Mouse (Mus musculus) liver, adult 2 months (tissue): ENCODE measurements around the gene Khdc1a. TPM values are rescaled to one million over a fixed set of nuclear protein-coding genes. Genes with fewer than 3 reads are reported as not detected.
"Not testable (repeated sequence)": the region's sequence is repeated elsewhere in the genome, so short reads cannot be mapped to it uniquely, and the experiment has no call there.

Source experiments
- DNase-seq: peaks from one replicate; pipeline ENCODE4 v3.0.0-alpha.2; 2011; ENCODE audit warnings: low read depth, low spot score; ENCODE audit errors: extremely low read depth
- H3K27ac ChIP-seq: fragments of 200-500 bp; replicated peaks from 2 replicates; pipeline ENCODE4 v1.5.1; 2012; ENCODE audit warnings: low read depth, mild to moderate bottlenecking, control low read depth, inconsistent platforms, low read length; ENCODE audit not compliant: insufficient read depth
- H3K27me3 ChIP-seq: fragments of 200-500 bp; 2 replicates; pipeline ENCODE4 v1.6.1; 2012; ENCODE audit warnings: mild to moderate bottlenecking, moderate library complexity, low read length, inconsistent platforms; ENCODE audit not compliant: control insufficient read depth, insufficient read depth
- H3K36me3 ChIP-seq: fragments of 200-500 bp; 2 replicates; pipeline ENCODE4 v1.6.1; 2012; ENCODE audit warnings: low read length, inconsistent platforms; ENCODE audit not compliant: control insufficient read depth, insufficient read depth
- H3K4me1 ChIP-seq: fragments of 200-500 bp; 2 replicates; pipeline ENCODE4 v1.6.1; 2011; ENCODE audit warnings: low read length; ENCODE audit not compliant: control insufficient read depth, insufficient read depth
- H3K4me3 ChIP-seq: fragments of 200-500 bp; 2 replicates; pipeline ENCODE4 v1.5.1; 2011; ENCODE audit warnings: low read depth, mild to moderate bottlenecking, control low read depth, low read length, moderate library complexity; ENCODE audit not compliant: insufficient read depth
- H3K79me2 ChIP-seq: fragments of 200-500 bp; 2 replicates; pipeline ENCODE4 v1.6.1; 2012; ENCODE audit warnings: inconsistent platforms, mild to moderate bottlenecking, low read length, moderate library complexity; ENCODE audit not compliant: control insufficient read depth, insufficient read depth
- H3K9ac ChIP-seq: fragments of 200-500 bp; 2 replicates; pipeline ENCODE4 v1.6.1; 2012; ENCODE audit warnings: low read depth, mild to moderate bottlenecking, control low read depth, inconsistent platforms, low read length
- CTCF ChIP-seq: fragments of 200-500 bp; IDR thresholded peaks from 2 replicates; pipeline ENCODE4 v1.5.1; 2011; ENCODE audit warnings: low read depth, low read length, control low read depth
- POLR2A ChIP-seq: fragments of 200-500 bp; IDR thresholded peaks from 2 replicates; pipeline ENCODE4 v1.6.1; 2011; ENCODE audit warnings: low read length, control low read depth; ENCODE audit not compliant: insufficient read depth; ENCODE audit errors: extremely low read depth
- WGBS: fragments of 180-500 bp; shearing (Covaris S2); methylation state at CpG from one replicate; pipeline ENCODE4 v1.1.7; 2018; 5-methylcytosine and 5-hydroxymethylcytosine counted together
- polyA plus RNA-seq: library from polyadenylated mRNA; depleted of rRNA; stranded (reverse); fragments of >200 nt; gene quantifications from 2 replicates; pipeline ENCODE4 v1.2.3, GENCODE M21; 2012
- total RNA-seq: library from RNA; depleted of rRNA; stranded (reverse); fragments of >200 nt; gene quantifications from 2 replicates; pipeline ENCODE4 v1.2.3, GENCODE M21; 2014

The Khdc1a gene
- total and polyA plus RNA-seq, 2 experiments: not detected

GRCm38 (mm10) chr1:21314336-21314735, 35.1 kb upstream of the Khdc1a start:
- 87% methylated on average over 2 of the region's 2 CpGs for WGBS

GRCm38 (mm10) chr1:21315756-21316155, 33.7 kb upstream of the Khdc1a start:
- WGBS: 40% methylated on average over 2 of the region's 2 CpGs

More at GRCm38 (mm10) chr1:21314336-21314735, 35.1 kb upstream of the Khdc1a start:
- H3K9ac ChIP-seq: no peak overlapping the region
- no peak for TF ChIP-seq CTCF
- TF ChIP-seq POLR2A: no peak
- H3K27ac ChIP-seq: no peak overlapping the region
- peaks cover 10% of the 10 kb centered on the region for H3K4me1 ChIP-seq
- no peaks in the 10 kb centered on the region for H3K79me2 ChIP-seq
- DNase-seq: no peak
- H3K36me3 ChIP-seq: no peaks in the 10 kb centered on the region
- no peak overlapping the region for H3K4me3 ChIP-seq
- H3K27me3 ChIP-seq: no peaks in the 10 kb centered on the region

GRCm38 (mm10) chr1:21316305-21316704, 33.1 kb upstream of the Khdc1a start:
- H3K9ac ChIP-seq: no peak overlapping the region
- WGBS: 81% methylated on average over 2 of the region's 2 CpGs
- H3K36me3 ChIP-seq: no peaks in the 10 kb centered on the region
- H3K4me1 ChIP-seq: peaks cover 15% of the 10 kb centered on the region
- TF ChIP-seq CTCF (no peak), POLR2A (no peak)
- H3K4me3 ChIP-seq: no peak overlapping the region
- H3K27me3 ChIP-seq: no peaks in the 10 kb centered on the region
- H3K79me2 ChIP-seq: no peaks in the 10 kb centered on the region
- peak overlapping the region; percentile 41; the same call in 1 of the 2 replicates for H3K27ac ChIP-seq
- DNase-seq: no peak

More at GRCm38 (mm10) chr1:21315756-21316155, 33.7 kb upstream of the Khdc1a start:
- no peaks in the 10 kb centered on the region for H3K79me2 ChIP-seq
- peak overlapping the region; percentile 74 for H3K27ac ChIP-seq
- DNase-seq: peak; percentile 87
- no peaks in the 10 kb centered on the region for H3K27me3 ChIP-seq
- no peak overlapping the region for H3K4me3 ChIP-seq
- no peak for TF ChIP-seq POLR2A
- no peak for TF ChIP-seq CTCF
- no peak overlapping the region for H3K9ac ChIP-seq
- H3K36me3 ChIP-seq: no peaks in the 10 kb centered on the region
- H3K4me1 ChIP-seq: peaks cover 15% of the 10 kb centered on the region

- TF ChIP-seq POLR2A: no peak
- no peak for TF ChIP-seq CTCF
- DNase-seq: no peak
- no peak overlapping the region for H3K4me3 ChIP-seq
- no peaks in the 10 kb centered on the region for H3K79me2 ChIP-seq
- no peaks in the 10 kb centered on the region for H3K36me3 ChIP-seq
- no peaks in the 10 kb centered on the region for H3K27me3 ChIP-seq
- H3K4me1 ChIP-seq: peaks cover 21% of the 10 kb centered on the region
- H3K9ac ChIP-seq: no peak overlapping the region
- H3K27ac ChIP-seq: no peak overlapping the region; the same call in 1 of the 2 replicates
These were observed 31.2 kb upstream of the Khdc1a start for GRCm38 (mm10) chr1:21318202-21318601.

GRCm38 (mm10) chr1:21320271-21320670, 29.2 kb upstream of the Khdc1a start:
- H3K4me3 ChIP-seq, H3K27me3 ChIP-seq, H3K9ac ChIP-seq, H3K79me2 ChIP-seq, H3K36me3 ChIP-seq: not testable (repeated sequence)
- DNase-seq: peak; percentile 92
- Histone ChIP-seq H3K27ac (peak overlapping the region; percentile 96), H3K4me1 (peaks cover 33% of the 10 kb centered on the region)
- 38% methylated on average over 5 of the region's 5 CpGs for WGBS

- TF ChIP-seq POLR2A (no peak), CTCF (no peak)
- H3K4me1 ChIP-seq: peaks cover 35% of the 10 kb centered on the region
- peak overlapping the region; percentile 86 for H3K27ac ChIP-seq
- H3K27me3 ChIP-seq: no peaks in the 10 kb centered on the region
- no peaks in the 10 kb centered on the region for H3K36me3 ChIP-seq
- no peak overlapping the region for H3K9ac ChIP-seq
- H3K79me2 ChIP-seq: no peaks in the 10 kb centered on the region
- DNase-seq: peak; percentile 79
- H3K4me3 ChIP-seq: no peak overlapping the region
- WGBS: 91% methylated on average over 1 of the region's 1 CpGs
These were observed 27.8 kb upstream of the Khdc1a start for GRCm38 (mm10) chr1:21321656-21322055.
